Mouse (Mus musculus): ENCODE data around the gene Mfsd4a.

The Mfsd4a gene

GRCm38 (mm10) chr1:132067261-132068255, at the start of gene Mfsd4a:
Mfsd4a (minus strand) TSS chr1:132068062.
- no peak for DNase-seq (ENCODE audit: low spot score)

- DNase-seq (ENCODE audit: low spot score) = no peak
These were observed 48.7 kb upstream of the Mfsd4a start for GRCm38 (mm10) chr1:132116606-132117005.

- DNase-seq (ENCODE audit: low spot score) = no peak
These were observed 45.2 kb upstream of the Mfsd4a start for GRCm38 (mm10) chr1:132113098-132113497.

- no peak for DNase-seq (ENCODE audit: low spot score)
These were observed 44.6 kb upstream of the Mfsd4a start for GRCm38 (mm10) chr1:132112426-132112825.

GRCm38 (mm10) chr1:132111411-132111810, 43.5 kb upstream of the Mfsd4a start:
- no peak for DNase-seq (ENCODE audit: low spot score)

GRCm38 (mm10) chr1:132109368-132109767, 41.5 kb upstream of the Mfsd4a start:
- no peak for DNase-seq (ENCODE audit: low spot score)

GRCm38 (mm10) chr1:132104353-132104752, 36.5 kb upstream of the Mfsd4a start:
- no peak for DNase-seq (ENCODE audit: low spot score)

- DNase-seq (ENCODE audit: low spot score) = no peak
These were observed 34.3 kb upstream of the Mfsd4a start for GRCm38 (mm10) chr1:132101953-132102697.

- DNase-seq (ENCODE audit: low spot score) = no peak
These were observed 31.9 kb upstream of the Mfsd4a start for GRCm38 (mm10) chr1:132099775-132100174.

- DNase-seq (ENCODE audit: low spot score) = no peak
These were observed 31.2 kb upstream of the Mfsd4a start for GRCm38 (mm10) chr1:132099016-132099415.

GRCm38 (mm10) chr1:132098076-132098475, 30.2 kb upstream of the Mfsd4a start:
- no peak for DNase-seq (ENCODE audit: low spot score)

GRCm38 (mm10) chr1:132095356-132096004, 27.6 kb upstream of the Mfsd4a start:
- no peak for DNase-seq (ENCODE audit: low spot score)

- DNase-seq (ENCODE audit: low spot score) = no peak
These were observed 25.4 kb upstream of the Mfsd4a start for GRCm38 (mm10) chr1:132093269-132093668.

GRCm38 (mm10) chr1:132090266-132090665, 22.4 kb upstream of the Mfsd4a start:
- no peak for DNase-seq (ENCODE audit: low spot score)

GRCm38 (mm10) chr1:132089767-132090166, 21.9 kb upstream of the Mfsd4a start:
- no peak for DNase-seq (ENCODE audit: low spot score)

GRCm38 (mm10) chr1:132088181-132088671, 20.4 kb upstream of the Mfsd4a start:
- DNase-seq (ENCODE audit: low spot score) = no peak

GRCm38 (mm10) chr1:132085181-132086049, 17.6 kb upstream of the Mfsd4a start:
- DNase-seq (ENCODE audit: low spot score) = no peak

- no peak for DNase-seq (ENCODE audit: low spot score)
These were observed 10.6 kb upstream of the Mfsd4a start for GRCm38 (mm10) chr1:132078413-132078812.

GRCm38 (mm10) chr1:132075576-132075975, 7.7 kb upstream of the Mfsd4a start:
- no peak for DNase-seq (ENCODE audit: low spot score)

- DNase-seq (ENCODE audit: low spot score) = no peak
These were observed 2.8 kb upstream of the Mfsd4a start for GRCm38 (mm10) chr1:132070659-132071058.

- DNase-seq (ENCODE audit: low spot score) = no peak
These were observed 1.6 kb upstream of the Mfsd4a start for GRCm38 (mm10) chr1:132069436-132069835.

All from urinary bladder, postnatal 10 days (tissue).